Mouse (Mus musculus): ENCODE measurements around the gene Gm13212.
"Not testable (repeated sequence)": the region's sequence is repeated elsewhere in the genome, so short reads cannot be mapped to it uniquely, and the experiment has no call there.

Gene Gm13212

DNA sequence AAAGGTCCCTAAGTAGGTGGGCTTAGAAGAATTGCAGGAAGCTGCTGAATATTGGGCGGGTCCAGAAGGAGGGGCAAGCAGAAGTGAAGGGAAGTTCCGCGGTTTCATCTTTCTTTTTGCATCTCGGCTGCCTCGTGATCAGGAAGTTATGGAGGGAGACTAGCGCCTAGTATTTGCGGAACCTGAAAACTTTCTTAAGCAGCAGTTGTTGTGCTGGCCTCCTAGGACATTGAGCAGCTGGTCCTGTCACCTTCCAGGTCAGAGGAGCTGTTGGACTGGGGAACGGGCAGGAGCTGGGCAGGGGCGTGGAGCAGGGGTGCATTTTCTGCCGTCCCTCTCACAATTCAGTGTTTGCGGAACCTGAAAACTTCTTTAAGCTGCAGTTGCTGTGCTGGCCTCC lies at the start of gene Gm13212:
TSS of gene Gm13212 (plus strand) at position 89 of the 400 bp plus-strand sequence.
- DNase-seq (ENCODE audit: low read depth, low spot score) = not testable (repeated sequence)

DNA sequence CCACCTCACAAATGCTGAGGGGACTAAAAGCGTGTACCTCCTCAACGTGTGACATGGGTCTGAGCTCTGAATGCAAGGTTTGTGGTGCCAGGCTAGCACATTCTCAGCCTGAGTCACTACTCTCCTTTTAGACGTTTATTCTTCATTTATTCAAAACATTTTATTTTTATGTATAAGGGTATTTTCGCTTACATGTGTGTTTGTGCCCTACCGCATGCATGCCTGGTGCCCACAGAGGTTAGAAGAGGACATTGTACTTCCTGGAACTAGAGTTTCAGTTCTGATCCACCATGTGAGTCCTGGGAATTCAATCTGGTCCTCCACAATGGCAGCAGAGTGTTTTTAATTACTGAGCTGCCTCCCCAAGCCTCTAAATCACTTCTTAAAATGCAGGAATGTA lies 41.1 kb upstream of the Gm13212 start:
- DNase-seq (ENCODE audit: low read depth, low spot score) = not testable (repeated sequence)

DNA sequence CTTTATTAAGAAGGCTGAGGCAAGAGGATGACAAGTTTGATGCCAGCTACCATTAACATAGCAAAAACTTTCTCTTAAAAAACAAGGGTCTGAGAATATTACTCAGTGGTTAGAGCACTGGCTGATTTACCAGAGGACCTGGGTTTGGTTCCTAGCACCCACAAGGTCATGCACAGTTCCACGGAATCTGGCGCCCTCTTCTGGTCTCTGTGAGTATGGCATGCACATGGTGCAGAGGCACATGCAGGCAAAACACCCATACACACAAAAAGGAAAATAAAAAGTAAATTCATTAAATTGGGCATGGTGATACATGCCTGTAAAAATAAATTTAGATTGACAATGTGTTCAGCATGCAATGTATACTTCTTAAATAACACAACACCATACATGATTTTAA lies 39.9 kb upstream of the Gm13212 start:
- not testable (repeated sequence) for DNase-seq (ENCODE audit: low read depth, low spot score)

DNA sequence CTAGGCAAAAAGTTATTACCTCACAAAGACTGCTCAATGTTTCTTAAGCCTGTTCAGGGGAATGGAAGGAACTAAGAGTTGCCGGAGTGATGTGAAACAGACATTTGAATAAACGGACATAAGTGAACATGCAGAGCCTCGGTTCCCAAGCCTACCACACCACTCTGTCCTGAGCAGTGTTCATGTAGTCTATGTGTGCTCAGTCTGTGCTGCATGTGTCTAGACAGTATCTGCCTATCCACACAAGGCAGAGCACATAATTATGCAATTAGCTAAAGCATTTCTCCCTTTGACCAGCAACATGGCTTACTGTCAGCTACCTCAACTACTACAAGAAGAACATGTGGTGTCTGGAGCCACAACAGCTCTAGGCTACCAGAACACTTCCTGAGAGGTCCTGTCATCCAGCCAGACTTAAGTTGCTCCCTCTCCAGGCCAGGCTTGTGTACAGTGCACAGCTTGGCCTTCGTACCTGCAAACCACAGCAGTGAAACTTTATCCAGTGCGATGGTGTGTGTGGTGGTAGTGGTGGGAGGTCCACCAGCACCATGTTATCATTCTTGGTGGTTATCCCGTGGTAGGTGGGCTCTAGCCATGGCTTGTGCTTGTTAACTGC lies 39.1 kb upstream of the Gm13212 start:
- not testable (repeated sequence) for DNase-seq (ENCODE audit: low read depth, low spot score)

DNA sequence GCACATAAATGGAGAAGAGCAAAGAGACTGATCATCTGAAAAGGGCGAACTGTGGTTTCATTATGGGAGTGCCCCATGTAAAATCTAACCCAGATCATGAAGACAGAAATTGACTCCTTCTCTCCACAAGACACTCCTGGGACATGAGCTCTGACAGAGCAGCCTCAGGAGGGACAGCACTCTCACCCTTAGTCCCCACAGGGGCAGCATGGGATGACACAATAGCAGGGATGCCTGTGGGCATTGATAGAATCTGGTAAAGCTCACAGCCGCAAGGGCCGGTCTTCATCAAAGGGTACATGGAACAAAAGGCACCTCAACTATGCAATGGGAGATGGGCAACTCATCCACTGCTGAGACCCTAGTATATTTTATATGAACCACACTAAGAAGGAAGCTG lies 38.5 kb upstream of the Gm13212 start:
- DNase-seq (ENCODE audit: low read depth, low spot score) = not testable (repeated sequence)

DNA sequence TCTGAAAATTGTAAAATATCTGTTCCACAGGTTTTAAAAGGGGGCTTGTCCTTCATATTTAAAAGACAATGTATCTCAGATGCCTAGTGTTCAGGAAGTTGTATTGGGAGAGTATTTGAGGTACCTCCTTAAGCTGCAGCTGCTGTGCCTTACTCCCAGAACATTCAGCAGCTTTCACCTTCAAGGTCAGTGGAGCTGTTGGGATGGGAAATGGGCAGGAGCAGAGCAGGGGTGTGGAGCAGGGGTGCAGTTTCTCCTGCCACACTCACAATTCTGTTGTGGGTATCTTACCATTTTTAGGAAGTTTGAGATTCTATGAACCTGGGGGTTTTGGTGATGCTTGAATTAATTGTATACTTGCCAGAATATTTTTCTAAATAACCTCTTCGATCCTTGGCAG lies 28.3 kb upstream of the Gm13212 start:
- no peak for DNase-seq (ENCODE audit: low read depth, low spot score)

DNA sequence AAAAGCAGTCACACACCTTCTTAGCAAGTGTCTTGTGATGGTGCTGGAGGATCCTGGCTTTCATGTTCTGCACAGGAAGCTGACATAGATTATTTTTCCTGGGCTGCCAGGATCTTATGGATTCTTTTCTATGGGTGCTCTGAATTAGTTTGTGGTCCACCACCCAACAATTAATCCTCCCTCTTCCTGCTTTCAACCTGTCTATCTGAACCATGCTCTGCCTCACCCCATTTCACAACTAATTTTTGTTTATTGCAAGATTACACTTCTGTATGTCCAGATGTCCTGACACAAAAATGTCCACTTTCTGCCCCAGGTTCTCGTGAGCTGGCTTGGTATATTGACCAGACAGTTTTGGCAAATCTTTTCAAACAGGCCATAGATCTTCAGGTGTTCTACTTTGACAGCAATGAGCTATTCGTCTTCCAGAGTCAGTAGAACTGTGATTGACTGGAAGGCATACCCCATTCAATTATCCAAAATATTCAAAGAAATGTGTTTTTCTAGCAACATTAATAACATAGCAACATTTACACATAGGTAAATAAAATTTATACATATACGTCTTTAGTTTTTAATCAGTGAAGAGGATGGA lies 25.4 kb upstream of the Gm13212 start:
- DNase-seq (ENCODE audit: low read depth, low spot score) = no peak

DNA sequence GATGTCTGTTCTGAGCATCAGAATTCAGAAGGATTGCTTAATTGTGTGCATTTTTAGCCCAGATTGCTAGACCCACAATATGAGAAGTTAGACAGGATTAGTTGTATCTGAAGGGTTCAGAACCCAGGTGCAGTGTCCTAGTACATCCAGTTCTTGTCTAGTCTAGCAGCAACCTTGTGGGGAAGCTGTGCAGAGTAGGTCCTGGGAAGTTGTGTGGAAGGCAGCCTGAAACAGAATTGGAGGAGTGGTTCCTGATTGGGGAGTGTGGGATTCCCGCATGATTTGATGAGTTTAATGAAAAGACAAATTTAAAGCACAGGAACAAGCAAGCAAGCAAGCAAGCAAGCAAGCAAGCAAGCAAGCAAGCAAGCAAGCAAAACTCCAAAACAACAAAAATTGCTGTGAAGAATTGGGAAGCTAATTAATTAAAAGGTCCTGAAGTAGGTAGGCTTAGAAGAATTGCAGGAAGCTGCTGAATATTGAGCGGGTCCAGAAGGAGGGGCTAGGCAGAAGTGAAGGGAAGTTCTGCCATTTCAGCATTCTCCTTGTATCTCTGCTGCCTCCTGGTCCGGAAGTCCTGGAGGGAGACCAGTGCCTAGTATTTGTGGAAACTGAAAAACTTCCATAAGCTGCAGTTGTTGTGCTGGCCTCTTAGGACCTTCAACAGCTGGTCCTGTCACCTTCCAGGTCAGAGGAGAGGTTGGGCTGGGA lies 20.7 kb upstream of the Gm13212 start:
- no peak for DNase-seq (ENCODE audit: low read depth, low spot score)

DNA sequence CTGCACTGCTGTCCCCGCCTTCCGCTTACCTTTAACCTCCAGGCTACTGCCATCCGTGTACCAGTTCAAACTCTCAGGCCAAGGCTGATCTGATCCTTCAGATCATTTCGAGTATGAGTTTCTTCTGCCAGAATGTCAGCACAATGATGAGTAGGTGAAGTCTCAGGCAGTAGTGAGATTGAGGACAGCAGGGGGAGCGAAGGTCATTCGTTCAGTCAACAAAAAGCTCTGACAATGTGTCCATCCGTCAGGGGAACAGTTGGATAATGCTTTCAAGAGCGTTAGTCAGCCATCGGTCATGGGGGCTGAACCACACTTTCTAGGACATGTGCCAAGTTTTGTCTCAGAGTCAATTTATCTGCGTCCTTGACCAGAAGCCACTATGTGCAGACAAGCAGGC lies 14.5 kb upstream of the Gm13212 start:
- not testable (repeated sequence) for DNase-seq (ENCODE audit: low read depth, low spot score)

DNA sequence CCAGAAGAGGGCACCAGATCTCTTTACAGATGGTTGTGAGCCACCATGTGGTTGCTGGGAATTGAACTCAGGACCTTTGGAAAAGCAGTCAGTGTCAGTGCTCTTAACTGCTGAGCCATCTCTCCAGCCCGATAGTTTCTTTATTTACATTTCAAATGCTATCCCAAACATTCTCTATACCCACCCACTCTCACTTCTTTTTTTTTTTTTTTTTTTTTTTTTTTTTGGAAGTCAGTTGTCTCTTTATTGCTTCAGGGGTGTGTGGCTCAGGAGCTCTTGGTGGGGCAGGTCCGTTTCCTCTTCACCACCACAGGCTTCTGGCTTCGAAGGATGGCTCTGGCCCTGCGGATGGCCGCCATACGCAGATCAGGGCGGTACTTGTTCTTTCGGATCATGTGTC lies 8.3 kb upstream of the Gm13212 start:
- DNase-seq (ENCODE audit: low read depth, low spot score) = not testable (repeated sequence)

DNA sequence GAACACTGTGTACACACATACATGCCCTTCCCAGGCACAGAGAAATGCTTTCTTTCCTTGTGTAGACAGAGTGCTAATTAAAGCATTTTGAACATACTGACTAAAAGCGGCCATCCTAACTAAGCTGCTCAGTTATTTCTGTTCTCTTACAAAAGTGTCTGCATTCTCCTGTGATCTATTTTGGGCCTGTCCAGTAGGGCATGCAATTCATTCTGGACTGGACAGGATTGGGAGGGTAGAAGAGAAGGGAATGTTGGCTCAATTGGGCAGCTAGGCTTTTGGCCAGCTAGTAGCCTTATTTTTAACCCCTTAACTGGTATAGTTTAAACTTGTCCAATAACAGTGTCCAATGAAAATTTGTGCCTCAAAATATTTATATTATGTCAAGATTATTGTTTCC lies 4.6 kb upstream of the Gm13212 start:
- not testable (repeated sequence) for DNase-seq (ENCODE audit: low read depth, low spot score)

DNA sequence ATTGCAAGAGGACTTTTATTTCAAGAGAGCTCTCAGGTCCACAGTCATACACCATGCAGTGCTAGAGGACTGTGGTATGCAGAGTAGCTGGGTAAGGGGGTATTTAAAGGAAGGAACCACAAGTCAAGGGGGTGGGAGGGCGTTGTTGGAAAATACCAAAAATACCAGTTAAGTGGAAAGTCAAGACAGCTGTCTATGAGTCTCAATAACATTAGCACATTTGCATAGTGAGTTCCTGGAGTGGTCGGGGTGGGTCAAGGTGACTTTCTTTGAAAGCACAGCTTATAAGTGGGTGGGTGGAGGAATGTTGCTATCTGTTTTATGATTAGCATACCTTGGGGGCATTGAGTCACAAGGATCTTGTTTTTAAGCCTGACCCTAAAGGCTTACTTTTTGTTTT lies 1.1 kb downstream of the Gm13212 start:
- DNase-seq (ENCODE audit: low read depth, low spot score) = not testable (repeated sequence)

DNA sequence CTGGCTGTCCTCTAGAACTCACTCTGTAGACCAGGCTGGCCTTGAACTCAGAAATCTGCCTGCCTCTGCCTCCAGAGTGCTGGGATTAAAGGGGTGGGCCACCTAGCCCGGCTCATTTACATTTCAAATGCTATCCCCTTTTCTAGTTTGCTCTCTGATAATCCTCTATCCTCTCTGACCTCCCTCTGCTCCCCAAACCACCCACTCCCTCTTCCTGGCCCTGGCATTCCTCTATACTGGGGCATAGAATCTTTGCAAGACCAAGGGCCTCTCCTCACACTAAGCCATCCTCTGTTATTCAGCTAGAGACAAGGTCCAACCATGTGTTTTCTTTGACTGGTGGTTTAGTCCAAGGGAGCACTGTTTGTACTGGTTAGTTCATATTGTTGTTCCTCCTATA lies 9.2 kb downstream of the Gm13212 start:
- not testable (repeated sequence) for DNase-seq (ENCODE audit: low read depth, low spot score)

DNA sequence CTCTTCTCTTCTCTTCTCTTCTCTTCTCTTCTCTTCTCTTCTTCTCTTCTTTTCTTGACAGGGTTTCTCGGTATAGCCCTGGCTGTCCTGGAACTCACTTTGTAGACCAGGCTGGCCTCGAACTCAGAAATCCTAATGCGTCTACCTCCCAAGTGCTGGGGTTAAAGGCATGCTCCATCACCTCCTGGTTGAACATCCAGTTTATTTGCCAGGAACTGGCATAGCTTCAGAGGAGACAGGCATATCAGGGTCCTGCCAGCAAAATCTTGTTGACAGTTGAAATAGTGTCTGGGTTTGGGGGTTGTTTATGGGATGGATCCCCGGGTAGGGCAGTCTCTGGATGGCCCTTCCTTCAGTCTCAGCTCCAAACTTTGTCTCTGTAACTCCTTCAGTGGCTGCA lies 9.8 kb downstream of the Gm13212 start:
- not testable (repeated sequence) for DNase-seq (ENCODE audit: low read depth, low spot score)

DNA sequence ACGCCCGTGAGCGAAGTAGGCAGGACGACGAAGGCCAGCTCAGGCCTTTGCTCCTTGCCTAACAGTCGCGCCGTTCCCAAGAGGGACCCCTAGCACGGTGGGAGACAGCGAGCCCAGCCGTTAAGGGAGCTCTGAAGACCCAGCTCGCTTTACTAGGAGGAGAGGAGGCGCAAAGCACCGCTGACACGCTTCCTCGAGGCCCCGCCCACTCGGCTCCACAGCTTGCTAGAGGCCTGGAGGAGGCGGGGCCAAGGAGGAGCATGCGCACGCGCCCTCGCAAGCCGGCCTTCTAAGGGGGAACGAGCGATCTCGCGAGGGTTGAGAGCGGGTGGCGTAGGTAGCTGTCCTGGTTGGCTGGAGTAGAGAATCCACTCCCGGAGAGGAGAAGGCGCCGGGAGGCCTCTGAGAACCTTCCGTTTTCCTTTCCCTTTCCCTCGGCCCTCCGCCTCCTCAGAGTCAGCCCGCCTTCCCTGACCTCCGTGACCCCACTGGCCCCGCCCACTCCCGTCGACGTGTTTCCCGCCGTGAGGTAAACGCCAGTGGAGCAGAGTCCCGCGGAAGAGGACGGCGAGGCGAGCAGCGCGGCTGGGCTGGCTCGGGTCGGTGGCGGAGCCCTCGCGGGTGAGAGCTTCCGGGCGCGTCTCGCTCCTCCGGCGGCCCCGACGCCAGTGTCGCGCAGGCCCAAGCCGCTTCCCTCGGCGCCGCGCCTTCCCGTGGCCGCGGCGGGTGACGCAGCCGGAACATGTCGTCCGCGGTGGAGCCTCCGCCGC lies 55.6 kb downstream of the Gm13212 start:
- DNase-seq (ENCODE audit: low read depth, low spot score) = not testable (repeated sequence)

DNA sequence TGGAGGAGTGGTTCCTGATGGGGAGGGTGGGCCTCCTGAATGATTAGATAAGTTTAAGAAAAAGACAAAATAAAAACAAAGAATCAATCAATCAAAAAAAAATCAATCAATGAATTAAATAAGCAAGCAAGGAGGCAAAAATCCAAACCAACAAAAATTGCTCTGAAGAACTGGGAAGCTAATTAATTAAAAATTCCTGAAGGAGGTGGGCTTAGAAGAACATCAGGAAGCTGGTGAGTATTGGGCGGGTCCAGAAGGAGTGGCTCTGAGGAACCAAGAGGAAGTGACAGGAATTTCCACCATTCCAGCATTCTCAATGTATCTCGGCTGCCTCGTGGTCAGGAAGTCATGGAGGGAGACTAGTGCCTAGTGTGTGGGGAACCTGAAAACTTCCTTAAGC lies 85.4 kb downstream of the Gm13212 start, which contains the start of gene Zfp980:
TSS of gene Zfp980 (plus strand) at position 301 of the 400 bp plus-strand sequence.
- DNase-seq (ENCODE audit: low read depth, low spot score) = not testable (repeated sequence)

DNA sequence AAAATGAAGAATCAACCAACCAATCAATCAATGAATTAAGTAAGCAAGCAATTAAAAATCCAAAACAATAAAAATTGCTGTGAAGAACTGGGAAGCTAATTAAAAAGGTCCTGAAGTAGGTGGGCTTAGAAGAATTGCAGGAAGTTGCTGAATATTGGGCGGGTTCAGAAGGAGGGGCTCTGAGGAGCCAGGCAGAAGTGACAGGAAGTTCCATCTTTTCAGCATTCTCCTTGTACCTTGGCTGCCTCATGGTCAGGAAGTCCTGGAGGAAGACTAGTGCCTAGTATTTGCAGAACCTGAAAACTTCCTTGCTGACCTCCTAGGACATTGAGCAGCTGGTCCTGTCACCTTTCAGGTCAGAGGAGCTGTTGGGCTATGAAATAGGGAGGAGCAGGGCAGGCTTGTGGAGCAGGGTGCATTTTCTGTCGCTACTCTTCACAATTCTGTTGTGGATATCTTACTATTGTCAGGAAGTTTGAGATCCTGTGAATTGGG lies 89.4 kb downstream of the Gm13212 start:
- DNase-seq (ENCODE audit: low read depth, low spot score) = not testable (repeated sequence)

All from brain, embryonic 18.5 days (tissue).